Mouse (Mus musculus): ENCODE measurements at regions not wholly inside any gene's neighbourhood (a gene's known extent, or its start where the extent isn't known, plus 50 kb on each side); places are given as distances from the start of the nearest gene placed in this dataset.

GRCm38 (mm10) chr6:52065652-52066051 is 53.3 kb upstream of the Skap2 start:
- TF ChIP-seq CTCF (IDR thresholded peaks at IDR 0.05; ENCODE audit: low read depth, low read length) (no peak), POLR2A (IDR thresholded peaks at IDR 0.05; ENCODE audit: extremely low read depth, insufficient read depth, low read length) (no peak)

Data from liver, adult 2 months (tissue).